Comparison of ENCODE assay signal across 8 mouse cellular contexts in the genomic region with DNA sequence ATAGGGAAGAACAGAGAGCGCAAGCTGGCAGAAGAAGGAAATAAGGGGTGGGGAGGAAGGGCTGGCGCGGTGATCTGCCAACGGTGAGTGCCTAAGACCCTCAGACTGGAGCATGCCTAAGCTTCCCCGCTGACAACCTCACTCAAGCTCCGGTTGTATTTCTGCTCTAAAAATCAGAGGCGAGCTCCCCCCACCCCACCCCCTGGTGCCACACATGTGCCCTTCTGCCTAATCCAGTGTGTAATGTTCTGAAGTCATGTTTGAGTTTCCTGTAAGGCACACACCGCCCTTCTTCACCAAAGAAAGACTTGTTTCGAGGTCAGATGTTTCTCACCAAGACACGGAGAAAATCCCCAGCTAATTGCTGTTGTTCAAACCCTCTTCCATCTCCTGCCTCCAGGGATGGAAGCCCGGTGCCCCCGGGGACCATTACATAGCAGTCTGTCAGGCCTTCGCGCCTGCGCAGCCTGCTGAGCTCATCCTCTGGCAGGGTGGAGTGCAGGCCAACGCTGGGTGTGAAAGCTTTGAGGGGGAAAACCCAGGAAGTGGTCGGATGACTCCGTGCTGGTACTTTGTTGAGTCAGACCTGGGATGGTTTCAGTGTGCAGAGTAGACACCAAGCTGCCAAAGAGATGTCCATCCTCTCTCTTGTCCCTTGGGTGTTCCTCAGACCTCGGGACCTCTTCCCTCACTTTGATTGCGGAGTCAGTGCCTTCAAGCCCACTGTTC.
A peak's percentile ranks its signal among the peaks of the same experiment; 100 is the strongest.
DNase-seq lines count a peak whose midpoint lies in the region; ATAC-seq lines count a peak whose summit lies in the region.

No protein-coding gene starts in this region.

- intact Hi-C loops in heart, postnatal 10 days (cut with DNase I) = no loop called here
- intact Hi-C loops in left cerebral cortex, postnatal 25 days (cut with DNase I) = no loop called here

- H3K27ac ChIP-seq in macrophage = peak overlapping the region; percentile 55

- no peaks in the 10 kb centered on the region for H3K79me2 ChIP-seq in macrophage (ENCODE audit: inconsistent target)

- peak; percentile 72 for ATAC-seq in common myeloid progenitor, adult 5-6 weeks (replicated peaks; ENCODE audit: low read depth, poor library complexity, severe bottlenecking)

- 8% methylated on average over 20 of the region's 20 CpGs for WGBS in macrophage (ENCODE audit: missing documents)

- peak overlapping the region; percentile 3; the same call in 1 of the 2 replicates for H3K4me3 ChIP-seq in macrophage (ENCODE audit: inconsistent target)

- DNase-seq in kidney, postnatal 36 days = peak; percentile 0 to 6
- DNase-seq in kidney, postnatal 25 days = no peak
- peak; percentile 66 to 76 for DNase-seq in heart, postnatal 10 days
- peak; percentile 78 to 82 for DNase-seq in thymus, postnatal 10 days (ENCODE audit: low spot score in 2 of 2)
- no peak for DNase-seq in layer of hippocampus, adult 8-10 months (ENCODE audit: low spot score in 2 of 2)
- no peak for DNase-seq in left cerebral cortex, postnatal 25 days (ENCODE audit: low spot score in 2 of 2)

- H3K36me3 ChIP-seq in macrophage (ENCODE audit: inconsistent target) = no peaks in the 10 kb centered on the region

Comparison
In these comparisons a context has a peak if more than half of its experiments do, and no peak if none do; other contexts are left out.
1. DNase-seq: peak in kidney, postnatal 36 days (2 of 2), heart, postnatal 10 days (2 of 2) and thymus, postnatal 10 days (2 of 2); none in kidney, postnatal 25 days (0 of 2), layer of hippocampus, adult 8-10 months (0 of 2) and left cerebral cortex, postnatal 25 days (0 of 2).